Mouse (Mus musculus): ENCODE measurements at regions not wholly inside any gene's neighbourhood (a gene's known extent, or its start where the extent isn't known, plus 50 kb on each side); places are given as distances from the start of the nearest gene placed in this dataset.
A peak's percentile ranks its signal among the peaks of the same experiment; 100 is the strongest.
"Not testable (repeated sequence)": the region's sequence is repeated elsewhere in the genome, so short reads cannot be mapped to it uniquely, and the experiment has no call there.

GRCm38 (mm10) chrX:130525770-130526169, 776.2 kb downstream of the Diaph2 start:
- intact Hi-C loops (cut with DNase I): no loop called here
- DNase-seq (ENCODE audit: extremely low spot score in 1 of 2, low spot score in 2 of 2): no peak

GRCm38 (mm10) chrX:130533171-130534156, 783.9 kb downstream of the Diaph2 start:
- intact Hi-C loops (cut with DNase I): no loop called here
- DNase-seq (ENCODE audit: extremely low spot score in 1 of 2, low spot score in 2 of 2): no peak

GRCm38 (mm10) chrX:130538771-130539170, 789.2 kb downstream of the Diaph2 start:
- intact Hi-C loops (cut with DNase I); DNase-seq (ENCODE audit: extremely low spot score in 1 of 2, low spot score in 2 of 2): not testable (repeated sequence)

- DNase-seq (ENCODE audit: extremely low spot score in 1 of 2, low spot score in 2 of 2): no peak
- intact Hi-C loops (cut with DNase I): no loop called here
Measured at GRCm38 (mm10) chrX:130548001-130548400, 798.5 kb downstream of the Diaph2 start.

GRCm38 (mm10) chrX:130549275-130549674, 799.7 kb downstream of the Diaph2 start:
- no peak for DNase-seq (ENCODE audit: extremely low spot score in 1 of 2, low spot score in 2 of 2)
- intact Hi-C loops (cut with DNase I): no loop called here

- intact Hi-C loops (cut with DNase I): no loop called here
- DNase-seq (ENCODE audit: extremely low spot score in 1 of 2, low spot score in 2 of 2): no peak
Measured at GRCm38 (mm10) chrX:130549925-130550324, 800.4 kb downstream of the Diaph2 start.

- peak in 1 of 2 experiments; percentile 9 for DNase-seq (ENCODE audit: extremely low spot score in 1 of 2, low spot score in 2 of 2)
- intact Hi-C loops (cut with DNase I): no loop called here
Measured at GRCm38 (mm10) chrX:130557251-130557650, 807.7 kb downstream of the Diaph2 start.

GRCm38 (mm10) chrX:130577706-130578105, 828.2 kb downstream of the Diaph2 start:
- DNase-seq (ENCODE audit: extremely low spot score in 1 of 2, low spot score in 2 of 2): no peak
- intact Hi-C loops (cut with DNase I): no loop called here

GRCm38 (mm10) chrX:130596631-130597030, 847.1 kb downstream of the Diaph2 start:
- intact Hi-C loops (cut with DNase I): no loop called here

GRCm38 (mm10) chrX:130601911-130602310, 852.4 kb downstream of the Diaph2 start:
- peak in 1 of 2 experiments; percentile 0 for DNase-seq (ENCODE audit: extremely low spot score in 1 of 2, low spot score in 2 of 2)

More at GRCm38 (mm10) chrX:130596631-130597030, 847.1 kb downstream of the Diaph2 start:
- DNase-seq (ENCODE audit: extremely low spot score in 1 of 2, low spot score in 2 of 2): no peak

GRCm38 (mm10) chrX:130638513-130638912, 889.0 kb downstream of the Diaph2 start:
- no peak for DNase-seq (ENCODE audit: extremely low spot score in 1 of 2, low spot score in 2 of 2)
- intact Hi-C loops (cut with DNase I): no loop called here

More at GRCm38 (mm10) chrX:130601911-130602310, 852.4 kb downstream of the Diaph2 start:
- intact Hi-C loops (cut with DNase I): no loop called here

- DNase-seq (ENCODE audit: extremely low spot score in 1 of 2, low spot score in 2 of 2): no peak
- intact Hi-C loops (cut with DNase I): no loop called here
Measured at GRCm38 (mm10) chrX:130655815-130656214, 906.3 kb downstream of the Diaph2 start.

GRCm38 (mm10) chrX:130684381-130684780, 934.8 kb downstream of the Diaph2 start:
- DNase-seq (ENCODE audit: extremely low spot score in 1 of 2, low spot score in 2 of 2): peak in 1 of 2 experiments; percentile 17
- intact Hi-C loops (cut with DNase I): no loop called here

GRCm38 (mm10) chrX:130708929-130709328, 959.4 kb downstream of the Diaph2 start:
- DNase-seq (ENCODE audit: extremely low spot score in 1 of 2, low spot score in 2 of 2): no peak
- intact Hi-C loops (cut with DNase I): no loop called here

- intact Hi-C loops (cut with DNase I); DNase-seq (ENCODE audit: extremely low spot score in 1 of 2, low spot score in 2 of 2): not testable (repeated sequence)
Measured at GRCm38 (mm10) chrX:130744132-130744531, 994.6 kb downstream of the Diaph2 start.

Data from left cerebral cortex, postnatal 10 days (tissue).